Mouse (Mus musculus): ENCODE measurements around the gene Hmgb1. TPM values are rescaled to one million over a fixed set of nuclear protein-coding genes. Genes with fewer than 3 reads are reported as not detected.

Hmgb1 gene
- total and polyA plus RNA-seq, 3 experiments: 227 to 899 (median 288) TPM

GRCm38 (mm10) chr5:149053352-149054168 is 130.7 kb downstream of the Hmgb1 start:
- H3K27me3 ChIP-seq (replicated peaks): no peaks in the 10 kb centered on the region
- no peak overlapping the region for H3K27ac ChIP-seq (ENCODE audit: insufficient read depth, low read depth)
- peak overlapping the region; percentile 44 to 77 (median 68) for H3K4me3 ChIP-seq (replicated peaks in 1 of 3; ENCODE audit: low read depth in 2 of 3, low read length in 2 of 3, poor library complexity in 1 of 3)
- H3K79me2 ChIP-seq (replicated peaks; ENCODE audit: control insufficient read depth, extremely low read depth, insufficient read depth, poor library complexity, severe bottlenecking): peaks cover 32% of the 10 kb centered on the region
- no peak for DNase-seq (ENCODE audit: extremely low read depth)
- dilution Hi-C loops (cut with MboI; ENCODE audit: extremely low pct_ligation_motif_present, extremely low pct_unique_long_range_greater_than_20kb, low sequenced_read_pairs) (no loop called here), in situ Hi-C loops (cut with MboI; ENCODE audit: low pct_ligation_motif_present, low pct_unique_long_range_greater_than_20kb, low sequenced_read_pairs) (no loop called here)
- peaks cover 0 to 18% of the 10 kb centered on the region in 2 experiments; a peak in 2 of 4 replicates for H3K4me1 ChIP-seq (ENCODE audit: control insufficient read depth in 1 of 2, insufficient read depth in 2 of 2)
- 0 out of 2 replicates have a peak, but pooled peaks have one; percentile 29 for TF ChIP-seq POLR2A (IDR thresholded peaks at IDR 0.05; ENCODE audit: low read depth, low read length)
- TF ChIP-seq BHLHE40 (IDR thresholded peaks at IDR 0.05; ENCODE audit: low read depth, low read length): peak; percentile 20; the same call in 1 of the 2 replicates
- TF ChIP-seq ZNF384 (IDR thresholded peaks at IDR 0.05; ENCODE audit: low read depth, low read length): peak; percentile 74
- TF ChIP-seq MXI1 (IDR thresholded peaks at IDR 0.05; ENCODE audit: low read depth, low read length): peak; percentile 9; the same call in 1 of the 2 replicates
- TF ChIP-seq TBP (conservative IDR thresholded peaks at IDR 0.05; ENCODE audit: low read depth, low read length): no peak
- TF ChIP-seq CTCF (conservative IDR thresholded peaks at IDR 0.05 in 1 of 2, IDR thresholded peaks at IDR 0.05 in 1 of 2; ENCODE audit: low read depth in 2 of 2, low read length in 2 of 2): no peak
- TF ChIP-seq CHD2 (IDR thresholded peaks at IDR 0.05; ENCODE audit: low read length): peak; percentile 19; the same call in 1 of the 2 replicates
- no peak for TF ChIP-seq MAZ (IDR thresholded peaks at IDR 0.05; ENCODE audit: low read depth, low read length)
- H3K9me3 ChIP-seq (replicated peaks; ENCODE audit: low read length): no peaks in the 10 kb centered on the region
- H3K36me3 ChIP-seq (replicated peaks in 1 of 2; ENCODE audit: control insufficient read depth in 1 of 2, insufficient read depth in 1 of 2, low read length in 1 of 2): peaks cover 8 to 18% of the 10 kb centered on the region in 2 experiments
- peak overlapping the region; percentile 88 for H3K4me2 ChIP-seq (ENCODE audit: insufficient read depth, low read depth, poor library complexity, severe bottlenecking)
- H3K9ac ChIP-seq (ENCODE audit: insufficient read depth, low read depth): peak overlapping the region; percentile 76

GRCm38 (mm10) chr5:149052421-149053338 is 131.6 kb downstream of the Hmgb1 start:
- H3K79me2 ChIP-seq (replicated peaks; ENCODE audit: control insufficient read depth, extremely low read depth, insufficient read depth, poor library complexity, severe bottlenecking): peaks cover 32% of the 10 kb centered on the region
- peak overlapping the region; percentile 92 for H3K27ac ChIP-seq (ENCODE audit: insufficient read depth, low read depth)
- peak overlapping the region; percentile 88 for H3K4me2 ChIP-seq (ENCODE audit: insufficient read depth, low read depth, poor library complexity, severe bottlenecking)
- no peaks in the 10 kb centered on the region for H3K9me3 ChIP-seq (replicated peaks; ENCODE audit: low read length)
- peak; percentile 99 for DNase-seq (ENCODE audit: extremely low read depth)
- in situ Hi-C loops (cut with MboI; ENCODE audit: low pct_ligation_motif_present, low pct_unique_long_range_greater_than_20kb, low sequenced_read_pairs): no loop called here
- peak overlapping the region; percentile 100 for H3K9ac ChIP-seq (ENCODE audit: insufficient read depth, low read depth)
- H3K4me1 ChIP-seq (ENCODE audit: control insufficient read depth in 1 of 2, insufficient read depth in 2 of 2): peaks cover 0 to 18% of the 10 kb centered on the region in 2 experiments; a peak in 2 of 4 replicates
- H3K27me3 ChIP-seq (replicated peaks): no peaks in the 10 kb centered on the region
- dilution Hi-C loops (cut with MboI; ENCODE audit: extremely low pct_ligation_motif_present, extremely low pct_unique_long_range_greater_than_20kb, low sequenced_read_pairs): no loop called here
- H3K36me3 ChIP-seq (replicated peaks in 1 of 2; ENCODE audit: control insufficient read depth in 1 of 2, insufficient read depth in 1 of 2, low read length in 1 of 2): peaks cover 8 to 18% of the 10 kb centered on the region in 2 experiments
- peak overlapping the region; percentile 58 to 83 (median 77) for H3K4me3 ChIP-seq (replicated peaks in 1 of 3; ENCODE audit: low read depth in 2 of 3, low read length in 2 of 3, poor library complexity in 1 of 3)
- TF ChIP-seq ELF1 (IDR thresholded peaks at IDR 0.05; ENCODE audit: low read depth, low read length) (0 out of 2 replicates have a peak, but pooled peaks have one; percentile 12), NELFE (IDR thresholded peaks at IDR 0.05; ENCODE audit: low read depth, low read length) (peak; percentile 89), CHD2 (IDR thresholded peaks at IDR 0.05; ENCODE audit: low read length) (peak; percentile 78), SMC3 (IDR thresholded peaks at IDR 0.05; ENCODE audit: low read depth, low read length) (no peak), MEF2A (IDR thresholded peaks at IDR 0.05; ENCODE audit: borderline replicate concordance, low read depth, low read length) (no peak), CTCF (conservative IDR thresholded peaks at IDR 0.05 in 1 of 2, IDR thresholded peaks at IDR 0.05 in 1 of 2; ENCODE audit: low read depth in 2 of 2, low read length in 2 of 2) (no peak), USF2 (conservative IDR thresholded peaks at IDR 0.05; ENCODE audit: low read depth, low read length) (no peak), ZMIZ1 (IDR thresholded peaks at IDR 0.05; ENCODE audit: low read depth, low read length) (peak; percentile 93), USF1 (IDR thresholded peaks at IDR 0.05; ENCODE audit: low read depth, low read length) (no peak), NRF1 (IDR thresholded peaks at IDR 0.05; ENCODE audit: low read depth, low read length) (peak; percentile 45; the same call in 1 of the 2 replicates), KAT2A (IDR thresholded peaks at IDR 0.05; ENCODE audit: insufficient replicate concordance, low read length) (0 out of 2 replicates have a peak, but pooled peaks have one; percentile 17), PAX5 (IDR thresholded peaks at IDR 0.05; ENCODE audit: low read length) (no peak), JUND (conservative IDR thresholded peaks at IDR 0.05; ENCODE audit: low read depth, low read length) (no peak), JUN (IDR thresholded peaks at IDR 0.05; ENCODE audit: insufficient read depth, low read depth, low read length) (no peak), E2F4 (IDR thresholded peaks at IDR 0.05; ENCODE audit: insufficient replicate concordance, low read depth, low read length) (peak; percentile 91; the same call in 1 of the 2 replicates), MAZ (IDR thresholded peaks at IDR 0.05; ENCODE audit: low read depth, low read length) (no peak; the same call in 1 of the 2 replicates), UBTF (IDR thresholded peaks at IDR 0.05; ENCODE audit: low read depth, low read length) (peak; percentile 28; the same call in 1 of the 2 replicates), TBP (conservative IDR thresholded peaks at IDR 0.05; ENCODE audit: low read depth, low read length) (peak; percentile 53; the same call in 1 of the 2 replicates), HCFC1 (IDR thresholded peaks at IDR 0.05; ENCODE audit: low read depth, low read length) (0 out of 2 replicates have a peak, but pooled peaks have one; percentile 17), RAD21 (IDR thresholded peaks at IDR 0.05; ENCODE audit: low read depth, low read length) (no peak), MXI1 (IDR thresholded peaks at IDR 0.05; ENCODE audit: low read depth, low read length) (peak; percentile 93), POLR2AphosphoS2 (IDR thresholded peaks at IDR 0.05; ENCODE audit: low read depth, low read length) (0 out of 2 replicates have a peak, but pooled peaks have one; percentile 28), RCOR1 (conservative IDR thresholded peaks at IDR 0.05; ENCODE audit: low read depth, low read length) (no peak)

All from CH12.LX (cell line).